Mouse (Mus musculus) limb, embryonic 11.5 days (tissue): ENCODE measurements around the gene Ophn1. TPM values are rescaled to one million over a fixed set of nuclear protein-coding genes. Genes with fewer than 3 reads are reported as not detected.

Experiments used
- ATAC-seq: fragments of 200-750 bp; cut with Nextera tagmentation; 2 replicates; pipeline ENCODE4 v1.8.0; 2017; ENCODE audit warnings: low read depth; ENCODE audit not compliant: insufficient number of reproducible peaks, low FRiP score, low TSS enrichment
- DNase-seq: peaks from one replicate; pipeline ENCODE4 v3.0.0-alpha.2; 2015; ENCODE audit warnings: low spot score
- H3K27ac ChIP-seq: fragments of 300-500 bp; sonication (generic); replicated peaks from 2 replicates; pipeline ENCODE4 v1.5.1; 2014; ENCODE audit warnings: low read depth, mild to moderate bottlenecking, low read length
- H3K27me3 ChIP-seq: fragments of 300-500 bp; sonication (generic); 2 replicates; pipeline ENCODE4 v1.6.1; 2014; ENCODE audit warnings: mild to moderate bottlenecking, low read length, mixed read lengths; ENCODE audit not compliant: control insufficient read depth, insufficient read depth
- H3K36me3 ChIP-seq: fragments of 300-500 bp; sonication (generic); 2 replicates; pipeline ENCODE4 v1.6.1; 2014; ENCODE audit warnings: mild to moderate bottlenecking, low read length, moderate library complexity, mixed read lengths; ENCODE audit not compliant: control insufficient read depth, insufficient read depth
- H3K4me1 ChIP-seq: fragments of 300-500 bp; sonication (generic); 2 replicates; pipeline ENCODE4 v1.6.1; 2014; ENCODE audit warnings: low read length, mixed read lengths; ENCODE audit not compliant: control insufficient read depth, insufficient read depth
- H3K4me2 ChIP-seq: fragments of 300-500 bp; sonication (generic); 2 replicates; pipeline ENCODE4 v1.6.1; 2014; ENCODE audit warnings: low read depth, mild to moderate bottlenecking, moderate library complexity; ENCODE audit not compliant: severe bottlenecking
- H3K4me3 ChIP-seq: fragments of 300-500 bp; sonication (generic); 2 replicates; pipeline ENCODE4 v1.5.1; 2014; ENCODE audit warnings: low read depth, low read length
- H3K9ac ChIP-seq: fragments of 300-500 bp; sonication (generic); 2 replicates; pipeline ENCODE4 v1.6.1; 2014; ENCODE audit warnings: mild to moderate bottlenecking, low read length
- H3K9me3 ChIP-seq: fragments of 300-500 bp; sonication (generic); 2 replicates; pipeline ENCODE4 v1.6.1; 2016; ENCODE audit warnings: low read length; ENCODE audit not compliant: control insufficient read depth
- WGBS: fragments of 180-500 bp; shearing (Covaris S2); extraction: QIAGEN DNeasy Blood & Tissue Kit; methylation state at CpG from one replicate; pipeline ENCODE4 v1.1.7; 2014; 5-methylcytosine and 5-hydroxymethylcytosine counted together
- polyA plus RNA-seq: library from polyadenylated mRNA; unstranded; fragments of >200 nt; fragmentation: Nextera tagmentation; extraction: Ambion mirVana; gene quantifications from 2 replicates; pipeline ENCODE4 v1.2.1, GENCODE M21; 2014

Ophn1 gene
- polyA plus RNA-seq, 1 experiment from 2014 or later, result 9.8 TPM

DNA sequence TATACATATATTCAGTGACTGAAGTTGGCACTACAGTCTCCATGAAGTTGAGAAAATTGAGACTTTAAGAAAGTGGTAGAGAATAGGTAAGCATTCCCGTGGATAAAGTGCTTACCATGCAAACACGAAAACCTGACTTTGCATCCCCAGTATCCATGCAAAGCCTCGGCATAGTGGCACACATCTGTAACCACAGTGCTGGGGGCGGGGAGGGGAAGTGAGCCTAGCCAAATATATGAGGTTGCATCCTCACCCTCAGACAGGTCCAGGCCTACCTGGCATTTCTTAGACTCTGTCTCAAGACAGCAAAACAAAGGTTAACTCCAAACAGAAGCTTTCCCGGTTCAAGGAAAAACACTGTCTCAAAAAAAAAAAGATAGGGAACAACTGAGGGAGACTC lies 21.7 kb downstream of the Ophn1 start:
- no peaks in the 10 kb centered on the region for H3K27me3 ChIP-seq
- WGBS, result 87% methylated on average over 5 of the region's 5 CpGs
- no peak for DNase-seq

DNA sequence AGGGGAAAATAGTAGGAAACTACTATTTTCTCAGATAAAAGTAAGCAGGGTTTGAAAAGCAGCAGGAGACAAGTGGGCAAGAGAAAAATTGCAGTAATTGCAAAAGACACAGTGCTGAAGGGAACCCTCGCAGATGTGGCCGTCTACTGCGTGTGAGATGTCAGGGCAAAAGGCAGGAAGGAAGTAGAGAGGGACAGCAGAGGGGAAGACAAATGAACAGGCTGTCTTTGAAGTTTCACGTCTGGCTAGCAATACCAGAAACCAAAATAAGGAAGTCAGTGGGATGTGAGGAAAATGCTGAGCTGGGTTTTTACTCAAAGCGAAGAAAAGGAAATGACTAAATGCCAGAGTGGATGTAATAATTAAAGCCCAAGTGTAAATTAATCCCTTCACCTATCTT lies 30.7 kb downstream of the Ophn1 start:
- WGBS, result 47% methylated on average over 5 of the region's 5 CpGs
- Histone ChIP-seq H3K4me3 (no peak overlapping the region), H3K27me3 (no peaks in the 10 kb centered on the region), H3K36me3 (no peaks in the 10 kb centered on the region), H3K27ac (no peak overlapping the region), H3K4me1 (no peaks in the 10 kb centered on the region), H3K9me3 (no peaks in the 10 kb centered on the region), H3K4me2 (no peak overlapping the region), H3K9ac (no peak overlapping the region)
- ATAC-seq (no peak), DNase-seq (no peak)

More for the DNA sequence above, 21.7 kb downstream of the Ophn1 start:
- ATAC-seq, result no peak
- Histone ChIP-seq H3K4me2 (no peak overlapping the region), H3K27ac (no peak overlapping the region), H3K4me3 (no peak overlapping the region), H3K4me1 (no peaks in the 10 kb centered on the region), H3K9me3 (no peaks in the 10 kb centered on the region), H3K9ac (no peak overlapping the region), H3K36me3 (no peaks in the 10 kb centered on the region)

DNA sequence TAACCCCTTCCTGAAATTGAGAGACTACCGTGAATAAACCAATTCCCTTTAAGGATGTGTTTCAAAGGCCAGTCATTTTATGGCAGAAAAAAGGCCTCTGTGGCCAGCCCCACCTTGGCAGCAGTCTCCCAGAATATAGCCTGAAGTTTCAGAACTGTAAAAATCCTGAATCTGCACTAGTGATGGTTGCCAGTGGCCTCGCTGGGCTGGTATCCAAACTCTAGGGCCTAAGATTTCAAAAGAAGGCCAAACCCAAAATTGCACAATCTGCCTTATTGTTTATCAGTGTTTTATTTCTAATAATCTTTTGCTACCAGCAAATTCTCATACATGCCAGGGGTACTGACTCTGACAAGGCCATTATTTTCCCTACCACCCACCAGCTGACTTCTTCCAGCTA lies 34.8 kb downstream of the Ophn1 start:
- Histone ChIP-seq H3K27me3 (no peaks in the 10 kb centered on the region), H3K9ac (no peak overlapping the region), H3K9me3 (no peaks in the 10 kb centered on the region), H3K27ac (no peak overlapping the region), H3K4me1 (no peaks in the 10 kb centered on the region), H3K4me2 (no peak overlapping the region), H3K36me3 (no peaks in the 10 kb centered on the region), H3K4me3 (no peak overlapping the region)
- no peak for DNase-seq
- no peak for ATAC-seq
- 89% methylated on average over 2 of the region's 2 CpGs for WGBS

DNA sequence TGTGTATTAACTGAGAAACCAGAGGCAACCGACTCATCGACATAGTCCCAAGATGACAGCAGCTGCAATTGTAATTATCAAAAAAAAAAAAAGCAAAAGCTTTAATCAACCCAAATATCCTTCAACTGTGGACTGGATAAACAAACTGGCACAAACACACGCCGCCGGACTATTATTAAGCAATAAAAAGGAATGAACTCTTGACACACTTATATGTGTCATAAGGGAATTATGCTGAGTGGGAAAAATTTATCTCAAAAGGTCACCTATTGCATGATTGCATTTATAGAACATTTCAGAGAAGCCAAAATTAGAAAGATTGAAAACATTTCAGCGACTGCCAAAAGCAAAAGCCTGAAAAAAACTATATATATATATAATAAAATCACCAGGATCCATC lies 40.0 kb downstream of the Ophn1 start:
- H3K9ac ChIP-seq, result no peak overlapping the region
- H3K27me3 ChIP-seq, result no peaks in the 10 kb centered on the region
- no peaks in the 10 kb centered on the region for H3K4me1 ChIP-seq
- no peak overlapping the region for H3K4me2 ChIP-seq
- ATAC-seq, result no peak
- no peaks in the 10 kb centered on the region for H3K9me3 ChIP-seq
- H3K4me3 ChIP-seq, result no peak overlapping the region
- DNase-seq, result no peak
- no peaks in the 10 kb centered on the region for H3K36me3 ChIP-seq
- no peak overlapping the region for H3K27ac ChIP-seq
- 81% methylated on average over 6 of the region's 6 CpGs for WGBS

DNA sequence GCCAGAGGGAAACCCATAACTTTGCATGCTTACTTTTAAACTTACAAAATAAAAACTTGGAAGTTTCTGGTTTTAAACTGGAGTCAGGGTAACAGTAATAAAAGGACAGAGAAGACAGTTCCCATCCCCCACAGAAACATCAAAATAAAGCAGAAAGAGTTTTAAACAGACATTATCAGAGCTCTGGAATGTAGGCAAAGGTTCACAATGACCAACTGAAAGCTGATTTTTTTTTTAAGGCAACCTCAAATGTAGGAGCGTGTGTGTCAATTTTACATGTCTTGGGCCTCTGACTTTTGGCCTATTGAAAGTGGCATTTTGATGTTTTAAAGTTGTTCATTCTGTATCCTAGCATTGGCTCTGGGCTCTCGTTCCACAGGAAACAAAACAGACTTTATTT lies 49.2 kb downstream of the Ophn1 start:
- H3K4me1 ChIP-seq, result no peaks in the 10 kb centered on the region
- no peak overlapping the region for H3K9ac ChIP-seq
- no peaks in the 10 kb centered on the region for H3K36me3 ChIP-seq
- H3K27me3 ChIP-seq, result no peaks in the 10 kb centered on the region
- no peak overlapping the region for H3K27ac ChIP-seq
- no peak overlapping the region for H3K4me3 ChIP-seq
- ATAC-seq, result no peak
- no peak for DNase-seq
- 72% methylated on average over 2 of the region's 2 CpGs for WGBS
- no peaks in the 10 kb centered on the region for H3K9me3 ChIP-seq
- no peak overlapping the region for H3K4me2 ChIP-seq

DNA sequence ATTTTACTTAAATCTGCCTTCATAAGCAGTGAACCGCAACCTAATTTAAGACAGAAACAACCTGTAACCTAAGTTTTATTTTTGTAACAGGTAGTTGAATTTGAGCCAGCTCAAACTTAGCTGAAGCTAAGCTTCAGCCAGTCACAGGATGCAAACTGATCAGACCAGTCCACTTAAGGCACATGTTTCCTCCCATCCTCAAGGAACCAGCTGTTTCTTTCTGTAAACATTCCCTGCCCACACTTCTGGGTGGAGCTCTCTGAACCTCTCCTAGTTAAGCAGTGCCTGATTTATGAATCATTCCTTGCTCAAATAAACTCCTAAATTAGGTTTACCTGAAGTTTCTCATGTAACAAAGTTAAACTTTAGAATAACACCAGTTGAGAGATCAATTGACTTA lies 54.8 kb downstream of the Ophn1 start:
- Histone ChIP-seq H3K9me3 (no peaks in the 10 kb centered on the region), H3K4me1 (no peaks in the 10 kb centered on the region), H3K27me3 (no peaks in the 10 kb centered on the region), H3K27ac (no peak overlapping the region), H3K4me2 (no peak overlapping the region), H3K36me3 (no peaks in the 10 kb centered on the region), H3K4me3 (no peak overlapping the region), H3K9ac (no peak overlapping the region)
- WGBS, result 91% methylated on average over 1 of the region's 1 CpGs
- DNase-seq (no peak), ATAC-seq (no peak)

DNA sequence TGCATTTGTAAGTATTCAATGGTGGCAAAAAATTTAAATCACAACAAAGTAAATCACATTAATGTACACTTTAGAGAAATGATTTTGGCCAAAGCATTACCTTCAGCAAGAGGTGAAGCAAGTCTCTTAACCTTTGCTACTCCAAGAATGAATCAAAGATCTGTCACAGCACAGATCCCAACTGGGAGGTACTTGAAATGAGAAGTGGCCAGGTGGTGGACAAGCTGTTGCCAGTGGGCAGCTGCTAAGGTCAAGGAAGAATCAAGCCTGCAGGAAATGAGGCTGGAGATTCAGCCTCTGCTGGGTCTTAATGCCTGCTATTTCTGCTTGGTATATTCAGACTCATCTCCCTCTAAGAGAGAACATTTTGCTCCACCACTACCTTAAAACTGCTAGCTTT lies 87.0 kb downstream of the Ophn1 start:
- ATAC-seq (no peak), DNase-seq (no peak)
- no peak overlapping the region for H3K4me3 ChIP-seq
- no peaks in the 10 kb centered on the region for H3K27me3 ChIP-seq
- no peaks in the 10 kb centered on the region for H3K4me1 ChIP-seq
- no peak overlapping the region for H3K27ac ChIP-seq
- H3K36me3 ChIP-seq, result no peaks in the 10 kb centered on the region
- no peaks in the 10 kb centered on the region for H3K9me3 ChIP-seq
- H3K4me2 ChIP-seq, result no peak overlapping the region
- no peak overlapping the region for H3K9ac ChIP-seq

DNA sequence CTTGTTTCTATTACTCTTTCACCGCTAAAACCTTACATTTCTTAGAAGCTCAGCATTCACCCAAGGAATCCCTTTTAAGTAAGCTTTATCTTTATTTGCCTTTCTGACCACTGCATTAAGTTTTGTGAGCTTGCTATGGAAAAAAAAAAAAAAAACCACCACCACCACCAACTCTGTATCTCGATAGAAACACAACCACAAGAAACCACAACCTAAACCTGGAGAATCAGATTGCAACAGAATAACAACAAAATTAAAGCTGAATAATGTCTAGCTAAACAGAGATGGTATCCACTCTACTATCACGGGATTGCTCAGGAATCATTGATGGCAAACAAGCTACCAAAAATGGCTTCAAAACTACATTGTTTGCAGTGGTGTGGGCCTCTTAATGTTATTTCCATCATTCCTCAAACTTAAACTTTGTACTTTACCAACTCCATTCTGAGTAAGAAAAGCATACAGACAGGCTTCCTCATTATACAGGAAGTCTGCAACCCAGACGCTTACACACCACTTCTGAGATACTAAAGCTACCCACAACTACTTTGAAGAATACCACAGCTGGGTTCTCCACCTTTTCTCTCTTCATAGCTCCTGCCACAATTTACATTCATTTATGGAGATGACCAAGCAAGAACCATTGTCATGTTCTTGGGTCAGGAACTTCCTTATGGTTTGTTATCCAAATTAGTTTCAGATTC lies 116.4 kb downstream of the Ophn1 start:
- no peak overlapping the region for H3K4me3 ChIP-seq
- H3K36me3 ChIP-seq, result no peaks in the 10 kb centered on the region
- no peak overlapping the region for H3K4me2 ChIP-seq
- no peak overlapping the region for H3K9ac ChIP-seq
- ATAC-seq (no peak), DNase-seq (no peak)
- no peaks in the 10 kb centered on the region for H3K4me1 ChIP-seq
- no peaks in the 10 kb centered on the region for H3K9me3 ChIP-seq
- H3K27me3 ChIP-seq, result no peaks in the 10 kb centered on the region
- WGBS, result 82% methylated on average over 4 of the region's 4 CpGs
- no peak overlapping the region for H3K27ac ChIP-seq

DNA sequence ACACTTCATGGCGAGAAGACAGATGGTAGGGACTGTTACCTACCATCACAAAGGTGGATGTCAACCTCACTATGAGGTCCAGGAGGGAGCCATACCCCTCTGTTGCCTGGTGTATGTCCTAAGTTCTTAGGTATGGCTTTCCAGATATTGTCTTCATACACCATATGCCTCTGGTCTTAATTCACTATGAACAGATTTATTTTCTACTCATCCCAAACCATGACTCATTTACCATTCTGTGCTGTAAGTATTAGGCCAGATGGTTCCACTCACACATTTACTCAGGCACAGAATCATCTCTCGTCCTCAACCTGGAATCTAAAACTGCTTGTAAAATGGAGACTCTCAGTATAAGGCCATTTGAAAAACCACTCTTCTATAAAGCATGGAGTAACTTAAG lies 135.7 kb downstream of the Ophn1 start:
- 83% methylated on average over 2 of the region's 2 CpGs for WGBS
- H3K9me3 ChIP-seq, result no peaks in the 10 kb centered on the region
- no peaks in the 10 kb centered on the region for H3K27me3 ChIP-seq
- H3K36me3 ChIP-seq, result no peaks in the 10 kb centered on the region
- no peaks in the 10 kb centered on the region for H3K4me1 ChIP-seq
- no peak overlapping the region for H3K27ac ChIP-seq
- ATAC-seq (no peak), DNase-seq (no peak)
- H3K9ac ChIP-seq, result no peak overlapping the region
- H3K4me3 ChIP-seq, result no peak overlapping the region
- no peak overlapping the region for H3K4me2 ChIP-seq
